Mouse (Mus musculus) spleen, embryonic (tissue): ENCODE data around the gene Ppcdc.
"Not testable (repeated sequence)": the region's sequence is repeated elsewhere in the genome, so short reads cannot be mapped to it uniquely, and the experiment has no call there.

Experiments used
- CTCF ChIA-PET: fragments of 350-600 bp; sonication (Branson Sonifier 250); formaldehyde crosslinking; loops from one replicate; lab custom pipeline; 2022; lab: Charles Lee

Gene Ppcdc

DNA sequence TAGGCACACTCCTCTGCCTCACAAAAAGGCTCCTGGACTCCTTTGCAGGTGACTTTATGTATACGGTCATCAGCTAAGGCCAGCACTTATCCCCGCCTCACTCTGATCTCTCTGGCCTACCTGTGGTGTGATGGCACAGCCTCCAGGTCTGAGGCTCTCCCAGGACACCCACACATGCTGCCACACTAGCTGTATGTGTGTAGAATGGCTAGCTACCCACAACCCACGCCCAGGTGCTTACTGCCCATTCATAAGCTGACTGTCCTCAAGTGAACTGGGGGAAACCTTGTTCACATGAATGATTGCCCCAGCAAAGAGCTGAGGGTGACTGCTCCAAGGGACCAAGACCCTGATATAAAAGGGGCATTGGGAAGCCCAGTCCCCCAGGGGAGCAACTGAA, 7.4 kb downstream of the Ppcdc start:
- CTCF ChIA-PET, result interaction anchor here (0.5 to 1.9 kb wide), 5 partner anchors 10 to 225 kb away, joined by 4 to 7 read pairs (median 4); no protein-coding TSS in a partner anchor

DNA sequence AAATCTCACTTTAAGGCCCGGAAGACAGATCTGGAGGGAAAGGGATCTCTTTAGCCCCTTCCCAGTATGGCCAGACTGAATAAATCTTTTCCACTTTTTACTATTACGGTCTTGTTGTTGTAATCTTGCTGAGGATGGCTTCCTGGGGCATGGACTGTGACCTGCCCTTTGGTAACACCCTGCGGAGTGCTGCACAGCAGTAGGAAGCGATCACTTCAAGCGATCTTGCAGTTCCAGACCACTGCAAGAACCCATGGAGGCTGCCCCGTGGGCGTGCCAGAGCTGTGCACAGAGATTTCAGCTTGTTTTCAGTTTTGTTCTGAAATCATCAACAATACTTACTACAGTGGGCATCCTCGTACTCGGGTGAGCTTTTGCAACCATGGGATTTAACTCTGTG, 8.7 kb downstream of the Ppcdc start:
- CTCF ChIA-PET, result no interaction called here

DNA sequence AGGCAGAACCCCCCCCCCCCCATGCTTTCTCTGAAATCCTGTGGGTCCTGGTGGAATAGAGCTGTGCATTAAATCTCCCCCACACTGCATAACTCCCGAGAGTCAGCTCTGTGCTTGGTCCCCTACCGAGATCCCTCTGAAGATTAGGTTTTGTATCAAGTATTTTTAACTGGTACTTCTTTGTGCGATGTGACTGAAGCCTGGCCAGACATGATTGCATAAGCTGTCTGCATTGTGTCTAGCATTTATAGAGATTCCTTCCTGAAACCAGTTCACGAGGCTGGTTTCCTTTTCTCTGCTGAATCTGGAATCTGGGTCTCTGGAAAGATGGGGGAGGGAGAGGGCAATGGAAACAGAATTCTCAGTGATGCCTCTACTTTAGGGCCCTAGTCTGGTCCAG, 11.5 kb downstream of the Ppcdc start:
- CTCF ChIA-PET, result interaction anchor here (0.5 kb wide), 1 partner anchor 33 kb away, joined by 3 read pairs; no protein-coding TSS in a partner anchor

DNA sequence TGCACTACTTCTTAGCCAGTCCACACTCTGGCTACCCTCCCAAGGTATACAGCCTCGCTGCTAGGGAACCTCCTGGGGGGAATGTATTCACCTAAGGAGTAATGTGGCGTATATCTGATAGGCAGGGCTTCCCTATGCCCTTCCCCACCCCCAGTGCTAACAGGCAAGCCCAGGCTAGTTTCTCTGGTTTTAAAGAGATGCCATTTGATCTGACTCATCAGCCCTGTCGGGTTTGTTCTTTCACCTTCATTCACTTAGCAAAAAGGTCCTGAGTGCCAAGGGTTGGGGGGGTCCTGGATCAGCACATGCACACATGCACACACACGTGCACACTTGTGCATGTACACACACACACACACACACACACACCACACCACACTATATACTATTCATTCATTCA, 12.0 kb downstream of the Ppcdc start:
- CTCF ChIA-PET, result no interaction called here

DNA sequence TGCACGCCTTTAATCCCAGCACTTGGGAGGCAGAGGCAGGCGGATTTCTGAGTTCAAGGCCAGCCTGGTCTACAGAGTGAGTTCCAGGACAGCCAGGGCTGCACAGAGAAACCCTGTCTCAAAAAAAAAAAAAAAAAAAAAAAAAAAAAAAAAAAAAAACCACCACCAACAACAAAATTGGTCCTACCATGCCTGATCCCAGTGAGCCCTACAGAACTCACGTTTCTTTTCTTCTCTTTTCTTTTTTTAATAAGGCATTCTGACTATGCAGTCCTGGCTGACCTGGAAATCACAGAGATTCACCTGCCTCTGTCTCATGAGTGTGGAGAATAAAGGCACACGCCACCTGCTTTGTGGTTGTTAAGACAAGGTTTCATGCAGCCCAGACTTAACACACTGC, 12.8 kb downstream of the Ppcdc start:
- CTCF ChIA-PET, result not testable (repeated sequence)

DNA sequence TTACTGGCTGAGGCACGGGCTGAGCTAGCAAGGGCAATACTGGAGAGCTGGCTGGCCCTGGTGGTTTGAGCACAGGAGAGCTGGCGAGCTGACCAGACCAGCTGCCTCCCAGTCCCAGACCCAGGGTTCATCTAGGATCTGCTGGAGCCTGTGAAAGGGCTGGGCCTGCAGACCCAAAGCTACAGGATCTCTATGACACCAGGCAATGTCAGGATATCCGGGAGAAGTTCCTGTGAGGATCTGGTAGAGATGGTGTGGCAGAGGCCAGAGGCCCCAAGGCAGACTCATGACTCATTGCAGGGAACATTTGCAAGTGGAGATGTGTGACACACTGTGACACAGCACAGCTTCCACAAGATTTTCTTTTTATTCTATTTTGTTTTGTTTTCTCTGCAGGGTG, 14.8 kb downstream of the Ppcdc start:
- CTCF ChIA-PET, result no interaction called here

DNA sequence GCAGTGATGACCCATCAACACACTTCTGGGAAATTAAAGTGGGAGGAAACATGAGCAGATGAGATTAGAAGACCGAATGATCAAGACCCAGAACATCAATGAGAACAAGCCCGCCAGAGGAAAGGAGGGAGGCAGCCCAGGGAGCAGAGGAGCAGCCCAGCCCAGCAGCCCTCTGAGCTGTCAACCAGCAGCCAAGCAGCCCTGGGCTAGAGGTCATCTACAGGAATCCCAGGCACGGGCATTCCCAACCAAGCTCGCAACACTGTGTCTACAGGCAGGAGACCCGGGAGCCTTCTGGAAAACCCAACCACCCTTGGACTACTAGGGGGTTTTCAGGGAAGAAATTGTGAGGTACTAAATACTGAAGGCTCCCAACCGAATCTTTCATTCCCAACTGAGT, 15.9 kb downstream of the Ppcdc start:
- CTCF ChIA-PET, result interaction anchor here (0.5 to 0.7 kb wide), 2 partner anchors 26 to 50 kb away, joined by 3 read pairs; no protein-coding TSS in a partner anchor

DNA sequence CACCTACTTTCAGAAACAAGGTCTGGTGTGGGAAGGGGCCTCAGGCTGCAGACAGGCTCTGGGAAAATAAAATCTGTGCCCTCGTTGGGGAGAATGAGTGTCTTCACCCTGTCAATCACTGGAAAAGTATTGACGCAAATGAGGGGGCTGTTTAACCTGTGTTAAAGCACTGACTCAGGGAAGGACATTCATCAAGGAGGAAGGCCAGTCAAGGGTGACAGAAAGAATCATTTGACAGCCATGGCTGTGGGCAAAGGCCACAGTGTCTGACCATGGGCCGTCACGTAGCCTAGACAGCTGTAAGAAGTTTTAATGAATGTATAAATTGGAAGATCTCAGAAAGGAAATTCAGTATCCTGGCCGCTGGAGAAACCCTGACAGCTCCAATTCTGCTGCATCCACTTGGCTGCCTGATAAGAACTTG, 18.2 kb downstream of the Ppcdc start:
- CTCF ChIA-PET, result interaction anchor here (1.4 kb wide), 1 partner anchor 11 kb away, joined by 4 read pairs; no protein-coding TSS in a partner anchor

DNA sequence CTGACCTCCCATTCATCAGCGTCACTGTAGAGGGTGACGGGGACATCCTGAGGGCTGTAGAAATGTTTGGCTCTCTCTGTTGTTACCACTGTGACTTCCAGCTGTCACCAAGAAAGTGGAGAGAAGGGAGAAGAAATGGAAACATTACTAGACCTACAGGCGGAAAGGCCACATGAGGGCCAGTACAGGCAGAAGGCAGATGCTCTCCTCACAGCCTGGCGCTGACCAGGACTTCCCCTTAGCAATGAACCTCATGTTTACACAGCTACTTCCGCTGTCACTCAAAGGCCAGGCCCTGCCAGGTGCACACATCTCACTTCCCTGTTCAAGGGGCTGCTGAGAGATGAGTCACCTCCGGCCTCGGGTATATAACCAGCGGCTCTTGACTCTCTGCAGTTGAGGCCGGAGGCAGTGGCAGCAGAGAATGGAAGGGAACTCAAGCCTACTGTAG, 18.8 kb downstream of the Ppcdc start:
- CTCF ChIA-PET, result interaction anchor here (1.4 kb wide), 1 partner anchor 12 kb away, joined by 4 read pairs; no protein-coding TSS in a partner anchor

DNA sequence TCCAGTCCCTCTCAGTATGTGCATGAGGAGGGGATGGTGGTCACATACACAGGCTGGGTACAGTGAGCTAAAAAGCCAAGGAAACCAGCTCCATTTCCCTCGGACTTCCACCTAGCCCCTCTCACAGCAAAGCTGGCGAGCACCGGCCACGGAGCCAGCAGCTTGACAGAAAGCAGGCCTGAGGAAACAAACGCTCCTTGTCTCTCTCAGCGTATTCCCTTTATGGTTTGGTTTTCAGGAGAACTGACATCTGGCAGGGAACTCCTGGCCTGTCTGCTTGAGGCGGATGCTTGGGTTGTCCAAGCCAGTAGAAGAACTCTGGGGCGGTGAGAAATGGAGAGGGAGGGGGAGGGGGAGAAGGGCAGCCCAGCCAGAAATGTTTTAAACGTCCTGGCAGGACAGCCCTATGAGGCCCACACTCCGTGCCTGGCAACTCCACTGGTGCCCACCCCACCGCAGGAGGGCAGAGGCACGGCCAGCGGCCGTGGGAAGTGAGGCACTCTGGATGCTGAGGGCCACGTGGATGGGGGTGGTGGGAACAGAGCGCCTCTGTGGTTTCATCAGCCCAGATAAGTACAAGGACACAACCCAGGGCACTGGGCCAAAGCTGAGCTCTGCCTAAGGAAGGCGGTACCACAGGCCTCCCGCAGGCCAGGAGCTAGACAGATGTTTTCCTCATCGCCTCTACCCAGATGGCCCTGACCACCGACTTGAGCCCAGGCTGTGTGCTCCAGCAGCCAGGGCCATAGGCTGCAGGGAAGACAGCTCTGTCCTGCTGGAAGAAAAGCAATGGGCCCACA, 19.4 kb downstream of the Ppcdc start:
- CTCF ChIA-PET, result interaction anchor here (0.5 to 1.4 kb wide), 2 partner anchors 12 to 161 kb away, joined by 3 to 4 read pairs; no protein-coding TSS in a partner anchor

DNA sequence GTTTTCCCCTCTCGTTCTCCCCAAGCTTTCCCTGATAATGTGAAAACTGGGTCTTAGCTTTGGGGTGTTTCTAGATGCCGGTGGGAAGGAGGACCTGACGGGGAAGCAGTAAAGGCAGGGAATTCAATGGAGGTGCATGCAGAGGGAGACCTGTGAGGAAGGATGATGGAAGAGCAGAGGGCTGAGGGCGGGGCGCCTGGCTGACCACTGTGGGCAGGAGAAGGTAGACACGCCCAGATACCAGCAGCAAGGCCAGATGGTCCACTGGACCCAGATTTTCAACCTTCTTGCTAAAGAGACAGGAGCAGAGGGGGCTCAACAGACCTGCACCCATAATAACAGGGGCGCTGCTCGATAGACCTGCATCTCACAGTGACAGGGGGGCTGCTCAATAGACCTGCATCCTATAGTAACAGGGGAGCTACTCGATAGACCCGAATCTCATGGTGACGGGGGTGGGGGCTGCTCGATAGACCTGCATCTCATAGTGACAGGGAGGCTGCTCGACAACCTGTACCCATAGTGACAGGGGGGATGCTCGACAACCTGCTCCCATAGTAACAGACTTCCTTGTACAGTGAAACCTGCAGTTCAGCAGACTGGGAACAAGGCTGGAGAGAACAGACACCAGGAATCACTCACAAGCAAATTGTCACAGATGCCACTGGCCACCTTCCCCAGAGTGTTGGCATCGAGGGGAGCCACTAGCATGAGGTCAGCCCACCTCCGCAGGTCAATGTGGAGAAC, 20.2 kb downstream of the Ppcdc start:
- CTCF ChIA-PET, result no interaction called here

DNA sequence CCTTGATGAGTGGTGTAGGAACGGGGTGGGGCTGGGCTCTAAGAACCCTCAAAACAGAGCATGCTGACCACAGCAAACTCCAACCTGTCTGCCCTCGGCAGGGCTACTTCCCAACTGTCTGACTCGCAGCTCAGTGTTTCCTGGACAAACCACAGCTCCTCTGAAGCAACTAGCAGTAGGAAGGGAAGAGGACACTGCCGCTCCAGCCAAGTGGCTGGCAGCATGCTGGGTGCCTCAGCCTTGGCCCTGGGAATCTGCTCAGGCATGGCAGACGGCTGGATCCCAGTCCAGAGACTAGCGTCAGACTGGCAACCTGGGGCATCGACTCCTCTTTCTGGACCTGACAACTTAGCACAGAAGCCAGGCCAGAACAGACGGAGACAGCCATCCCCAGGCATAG, 22.6 kb downstream of the Ppcdc start:
- CTCF ChIA-PET, result no interaction called here

DNA sequence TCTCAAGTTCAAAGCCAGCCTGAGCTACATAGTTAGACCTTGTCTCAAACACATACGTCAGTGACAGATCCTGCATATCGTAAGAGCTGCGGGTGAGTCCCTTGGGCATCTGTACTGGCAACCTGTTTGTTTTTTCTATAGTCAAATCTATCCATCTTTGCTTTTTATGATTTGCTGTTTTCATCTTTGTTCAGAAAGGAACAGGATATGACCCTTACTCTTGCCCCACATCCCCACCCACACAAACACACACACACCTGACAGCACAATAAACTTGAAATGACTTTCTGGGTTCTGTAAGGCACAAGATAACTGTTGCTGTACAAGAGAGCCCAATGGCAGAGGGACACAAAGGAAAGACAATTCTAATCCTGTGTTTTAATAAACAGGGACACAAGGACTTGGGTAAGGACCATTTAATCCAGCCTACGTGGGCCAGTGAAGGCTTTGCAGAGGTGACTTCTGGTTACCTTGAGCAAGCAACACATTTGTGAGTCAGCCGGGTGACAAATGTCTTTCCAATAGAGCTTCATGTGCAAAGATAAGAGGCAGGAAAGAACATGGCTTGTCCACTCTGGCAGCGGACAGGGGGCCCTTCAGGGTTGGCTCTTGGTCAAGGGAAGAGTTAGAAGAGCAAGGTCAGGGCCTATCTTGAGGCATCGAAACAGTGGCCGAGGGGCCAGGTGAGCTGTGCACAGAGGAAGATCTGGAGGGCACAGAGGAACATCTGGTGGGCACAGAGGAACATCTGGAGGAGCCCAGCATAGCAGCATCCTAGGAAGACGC, 32.6 kb downstream of the Ppcdc start:
- CTCF ChIA-PET, result no interaction called here

DNA sequence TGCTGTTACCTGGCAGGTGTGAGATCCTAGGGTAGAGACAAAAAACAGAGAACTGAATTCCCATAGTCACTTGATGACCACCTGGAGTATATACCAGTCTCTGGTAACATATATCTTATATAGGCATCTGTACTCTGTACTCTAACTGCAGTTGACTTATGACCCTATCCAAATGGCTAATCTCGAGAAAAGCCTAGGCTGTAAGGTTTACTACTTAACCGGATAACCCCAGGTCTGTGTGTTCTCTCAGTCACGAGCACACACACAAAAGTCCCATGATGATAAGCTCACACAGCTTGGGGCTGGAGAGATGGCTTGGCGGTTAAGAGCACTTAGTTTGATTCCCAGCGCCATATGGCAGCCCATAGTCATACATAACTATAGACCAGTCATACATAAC, 33.5 kb downstream of the Ppcdc start:
- CTCF ChIA-PET, result no interaction called here

DNA sequence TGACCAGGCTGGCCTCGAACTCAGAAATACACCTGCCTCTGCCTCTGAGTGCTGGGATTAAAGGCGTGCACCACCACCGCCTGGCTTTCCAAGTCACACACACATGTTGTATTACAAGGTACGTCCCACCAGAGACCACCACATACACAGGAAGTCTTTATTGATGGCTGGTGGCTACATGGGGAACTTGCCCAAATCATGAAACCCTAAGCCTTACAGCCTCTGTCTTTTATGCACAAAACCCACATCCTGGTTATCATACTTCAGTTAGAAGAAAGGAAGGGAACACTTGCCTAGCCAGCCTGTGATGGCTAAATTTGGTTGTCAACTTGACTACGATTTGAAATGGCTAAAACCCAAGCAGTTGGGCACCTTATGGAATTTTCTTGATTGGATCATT, 35.9 kb downstream of the Ppcdc start:
- CTCF ChIA-PET, result no interaction called here

DNA sequence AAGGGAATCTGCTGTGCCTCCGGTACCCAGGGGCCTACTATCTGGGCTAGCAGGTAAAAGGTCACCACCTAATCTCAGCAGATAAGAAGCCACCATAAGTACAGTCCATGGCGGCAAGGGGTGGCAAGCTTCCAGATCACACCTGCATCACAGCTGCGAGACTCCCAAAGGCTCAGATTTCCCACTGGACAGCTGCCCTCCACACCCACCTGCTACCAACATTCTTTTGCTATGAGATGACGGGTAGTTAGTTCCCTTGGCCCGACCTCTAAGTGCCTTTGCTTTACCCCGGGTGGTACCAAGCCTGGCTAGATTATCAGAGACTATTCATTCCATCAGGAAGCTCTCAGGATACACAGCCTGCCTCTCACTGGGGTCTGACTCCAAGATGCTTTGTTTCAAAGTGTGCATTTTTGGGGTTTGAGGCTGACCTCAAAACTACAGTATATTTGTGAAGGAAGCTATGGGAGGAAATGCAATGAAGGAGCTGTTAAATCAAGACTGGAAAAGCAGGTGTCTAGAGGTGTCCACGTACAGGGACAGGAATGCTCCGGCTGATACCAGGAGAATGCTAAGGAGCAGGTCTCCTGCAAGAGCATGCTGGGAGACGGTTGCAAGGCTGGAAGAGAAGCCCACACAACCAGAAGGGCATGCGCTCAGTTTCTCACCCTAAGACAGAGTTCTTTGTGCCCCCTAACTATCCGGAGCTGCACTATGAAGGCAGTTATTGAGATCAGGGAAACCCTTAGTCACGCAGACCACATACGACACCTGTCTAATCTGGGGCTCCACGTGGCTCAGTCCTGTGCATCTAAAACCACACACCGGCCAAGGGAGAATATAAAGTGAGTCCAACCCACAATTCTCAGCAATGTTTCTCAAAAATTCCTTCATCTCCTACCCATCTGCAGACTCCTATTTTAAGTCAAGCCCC, 37.3 kb downstream of the Ppcdc start:
- CTCF ChIA-PET, result no interaction called here

DNA sequence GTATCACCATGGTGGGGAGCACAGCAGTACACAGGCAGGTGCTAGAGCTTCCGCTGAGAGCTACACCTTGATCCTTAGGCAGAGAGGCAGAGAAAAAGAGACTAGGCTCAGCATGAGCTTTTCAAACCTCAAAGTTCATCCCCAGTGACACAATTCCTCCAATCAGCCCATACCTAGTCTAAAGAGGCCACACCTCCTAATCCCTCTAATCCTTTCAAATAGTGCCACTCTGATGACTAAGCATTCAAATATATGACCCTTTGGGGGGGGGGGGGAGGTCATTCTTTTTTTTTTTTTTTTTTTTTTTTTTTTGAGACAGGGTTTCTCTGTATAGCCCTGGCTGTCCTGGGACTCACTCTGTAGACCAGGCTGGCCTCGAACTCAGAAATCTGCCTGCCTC, 41.2 kb downstream of the Ppcdc start:
- CTCF ChIA-PET, result interaction anchor here (0.7 kb wide), 1 partner anchor 25 kb away, joined by 3 read pairs; no protein-coding TSS in a partner anchor

DNA sequence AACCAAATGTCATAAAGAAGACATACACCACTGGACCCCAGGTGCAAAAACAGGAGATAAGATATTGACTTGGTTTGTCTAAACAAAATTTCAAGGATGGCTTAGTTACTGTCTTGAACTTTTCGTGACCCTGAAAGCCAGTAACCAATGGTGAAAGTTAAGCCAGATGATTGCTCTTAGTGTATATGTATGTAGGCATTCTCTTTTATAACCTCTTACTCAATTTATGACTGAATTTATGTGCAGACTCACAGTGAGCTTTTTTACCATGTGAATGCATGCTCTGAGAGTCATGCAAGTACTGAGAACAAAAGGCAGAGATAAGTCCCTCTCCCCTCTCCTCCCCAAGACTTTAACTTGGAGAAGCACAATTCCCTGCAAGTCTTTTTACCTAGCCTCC, 47.0 kb downstream of the Ppcdc start:
- CTCF ChIA-PET, result no interaction called here

DNA sequence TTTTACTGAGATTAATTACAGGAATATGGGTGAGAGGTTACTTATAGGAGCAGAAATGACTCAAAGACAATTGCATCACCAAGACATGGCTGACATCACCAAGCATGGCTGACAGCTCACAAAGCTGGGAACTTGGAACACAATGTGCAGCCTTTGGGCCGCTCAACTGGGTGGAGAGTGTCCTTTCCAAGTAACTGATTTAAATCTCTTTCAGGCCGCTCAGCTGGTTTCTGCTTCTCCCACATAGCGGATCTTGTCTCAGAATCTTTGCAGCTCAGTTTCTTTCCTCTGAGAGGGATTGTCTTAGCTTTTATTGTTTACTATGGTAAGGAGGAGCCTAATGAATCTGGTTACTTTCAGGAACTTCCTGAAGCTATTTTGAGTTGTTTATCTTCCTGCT, 49.1 kb downstream of the Ppcdc start:
- CTCF ChIA-PET, result no interaction called here

DNA sequence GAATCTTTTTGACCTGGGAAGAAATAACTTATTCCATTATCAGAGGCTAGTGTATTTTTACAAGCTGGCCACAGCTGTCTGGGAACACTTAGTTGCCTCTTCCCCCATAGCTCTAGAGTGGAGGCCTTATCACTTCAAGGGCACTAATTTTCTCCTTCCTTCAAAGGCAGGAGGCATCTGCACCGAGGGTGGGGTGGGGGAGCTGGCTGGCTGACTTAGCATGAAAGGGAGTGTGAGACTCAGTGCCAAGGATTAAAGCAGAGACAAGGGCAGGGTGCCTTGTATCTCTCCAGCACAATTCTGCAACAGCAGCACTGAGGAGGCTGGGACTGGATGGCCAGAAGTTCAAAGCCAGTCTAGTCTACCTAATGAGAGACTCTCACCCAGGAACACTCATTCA, 50.8 kb downstream of the Ppcdc start:
- CTCF ChIA-PET, result no interaction called here
